Mouse (Mus musculus): ENCODE data around the gene Mafk.
"Not testable (repeated sequence)": the region's sequence is repeated elsewhere in the genome, so short reads cannot be mapped to it uniquely, and the experiment has no call there.

The Mafk gene

DNA sequence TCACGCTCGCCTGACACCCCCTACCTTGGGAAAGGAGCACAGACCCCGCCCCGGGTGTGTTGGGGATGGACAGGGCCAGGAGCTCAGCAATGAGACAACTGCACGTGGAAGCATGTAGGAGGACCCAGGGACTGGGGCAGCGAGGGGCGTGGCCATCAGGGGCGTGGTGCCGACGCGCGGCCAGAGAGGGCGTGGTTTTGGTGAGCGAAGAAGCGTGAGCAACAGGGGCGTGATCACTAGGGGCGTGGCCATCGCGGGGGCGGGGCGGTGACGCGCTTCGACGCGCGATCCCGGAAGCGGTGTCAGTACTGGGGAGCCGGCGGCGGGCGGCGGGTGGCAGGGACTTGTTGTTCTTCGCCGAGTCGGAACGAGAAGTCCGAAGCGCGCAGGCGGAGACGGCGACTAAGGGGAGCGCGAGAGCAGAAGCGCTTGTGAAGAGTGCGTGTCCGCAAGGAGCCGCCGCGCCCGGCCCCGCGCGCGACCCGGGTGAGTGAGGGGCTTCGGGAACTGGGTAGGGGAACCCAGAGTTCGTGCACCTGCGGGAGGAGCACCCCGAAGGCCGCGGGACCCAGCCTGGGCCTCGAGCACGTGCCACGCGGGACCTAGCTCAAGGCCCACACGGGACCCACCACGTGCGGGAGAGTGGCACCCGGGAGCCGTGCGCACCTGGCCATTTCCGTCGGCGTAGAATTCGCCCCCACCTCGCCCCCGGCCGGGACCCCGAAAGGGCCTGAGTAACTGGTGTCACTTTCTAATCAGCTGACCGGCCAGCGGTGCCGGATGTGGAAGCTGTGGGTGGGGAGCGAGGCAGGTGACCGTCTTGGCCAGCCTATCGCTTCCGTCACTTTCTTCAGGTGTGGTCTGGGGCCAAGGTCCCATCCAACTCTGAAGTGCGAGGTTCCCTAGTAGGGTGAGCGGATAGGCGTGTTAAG, at the start of gene Mafk:
Gene Mafk (plus strand): TSS at position 287 of the 932 bp plus-strand sequence.
- peak; percentile 88 for DNase-seq (ENCODE audit: low spot score)

DNA sequence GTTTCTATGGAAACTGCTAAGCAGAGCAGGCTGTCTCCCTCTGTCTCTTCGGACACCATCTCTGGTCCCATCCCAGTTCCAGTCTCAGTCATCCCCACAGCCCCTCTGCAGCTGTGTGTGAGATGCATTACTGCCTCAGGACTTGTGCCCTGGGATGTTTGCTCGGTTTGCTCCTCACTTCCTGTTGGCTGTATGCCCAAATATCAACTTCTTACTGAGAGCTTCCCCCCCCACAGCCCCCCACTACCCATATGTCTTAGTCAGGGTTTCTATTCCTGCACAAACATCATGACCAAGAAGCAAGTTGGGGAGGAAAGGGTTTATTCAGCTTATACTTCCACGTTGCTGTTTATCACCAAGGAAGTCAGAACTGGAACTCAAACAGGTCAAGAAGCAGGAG, 48.7 kb upstream of the Mafk start:
- DNase-seq (ENCODE audit: low spot score) = not testable (repeated sequence)

DNA sequence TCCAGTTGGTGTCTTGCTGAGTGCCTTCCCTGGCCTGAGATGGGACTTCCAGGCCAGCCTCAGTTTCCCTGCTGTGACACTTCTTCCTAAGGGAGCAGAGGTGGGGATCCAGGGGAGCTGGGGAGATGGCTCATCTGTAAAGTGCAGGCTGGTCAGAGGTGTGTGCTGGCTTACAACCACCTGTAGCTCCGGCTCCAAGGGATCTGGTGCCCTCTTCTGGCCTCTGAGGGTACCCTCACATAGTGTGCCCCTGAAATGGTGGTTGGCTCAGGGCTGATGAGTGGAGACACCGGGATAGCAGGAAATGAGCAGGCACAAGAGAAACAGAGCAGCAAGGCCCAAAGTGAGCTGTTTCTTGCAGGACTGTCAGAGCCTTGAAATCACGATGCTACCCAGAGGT, 45.5 kb upstream of the Mafk start:
- no peak for DNase-seq (ENCODE audit: low spot score)

DNA sequence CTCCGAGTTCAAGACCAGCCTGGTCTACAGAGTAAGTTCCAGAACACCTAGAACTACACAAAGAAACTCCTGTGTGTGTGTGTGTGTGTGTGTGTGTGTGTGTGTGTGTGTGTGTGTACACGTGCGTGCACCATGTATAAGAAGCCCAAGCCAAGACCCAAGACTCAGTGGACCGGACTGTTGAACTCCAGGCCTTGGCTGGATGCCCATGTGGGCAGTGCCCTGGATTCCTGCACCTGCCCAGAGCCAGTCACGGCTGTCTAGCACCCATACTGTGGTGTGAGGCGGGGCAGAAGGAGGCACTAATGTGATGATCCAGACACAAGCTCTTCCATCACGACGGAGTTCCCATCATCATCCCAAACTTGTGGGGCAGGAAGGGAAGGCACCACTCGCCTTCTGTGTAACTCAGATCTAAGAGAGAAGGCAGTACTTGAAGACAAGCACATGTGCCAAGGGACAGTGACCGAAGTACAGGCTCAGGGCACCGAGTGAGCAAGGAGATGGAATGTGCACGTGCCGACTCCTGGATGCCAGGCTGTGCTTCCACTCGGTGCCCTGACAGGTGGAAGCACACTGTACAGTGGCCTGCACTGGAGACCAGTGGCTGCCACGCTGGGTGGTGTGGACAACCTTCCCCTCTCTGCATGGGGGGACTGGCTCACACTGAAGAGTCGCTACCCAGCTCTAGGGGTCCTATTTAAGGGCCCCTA, 41.7 kb upstream of the Mafk start:
- DNase-seq (ENCODE audit: low spot score) = no peak

DNA sequence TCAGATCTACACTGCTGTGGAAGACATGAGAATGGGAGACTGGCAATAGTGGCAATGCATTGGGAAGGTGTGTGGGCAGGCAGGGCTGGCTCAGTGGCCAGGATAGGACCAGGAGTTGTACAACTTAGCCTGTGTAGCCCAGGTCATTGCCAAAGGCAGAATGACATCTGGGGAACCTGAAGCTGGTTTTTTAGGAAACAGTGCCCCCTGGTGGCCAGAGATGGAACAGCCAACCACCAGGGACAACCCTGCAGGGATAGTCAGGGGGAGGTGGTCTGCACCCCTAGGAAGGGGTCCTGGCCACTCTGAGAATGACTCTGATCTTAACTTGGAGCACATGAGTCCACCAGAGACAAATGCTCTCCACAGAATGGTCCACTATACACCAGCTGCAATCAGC, 40.8 kb upstream of the Mafk start:
- DNase-seq (ENCODE audit: low spot score) = peak; percentile 51

DNA sequence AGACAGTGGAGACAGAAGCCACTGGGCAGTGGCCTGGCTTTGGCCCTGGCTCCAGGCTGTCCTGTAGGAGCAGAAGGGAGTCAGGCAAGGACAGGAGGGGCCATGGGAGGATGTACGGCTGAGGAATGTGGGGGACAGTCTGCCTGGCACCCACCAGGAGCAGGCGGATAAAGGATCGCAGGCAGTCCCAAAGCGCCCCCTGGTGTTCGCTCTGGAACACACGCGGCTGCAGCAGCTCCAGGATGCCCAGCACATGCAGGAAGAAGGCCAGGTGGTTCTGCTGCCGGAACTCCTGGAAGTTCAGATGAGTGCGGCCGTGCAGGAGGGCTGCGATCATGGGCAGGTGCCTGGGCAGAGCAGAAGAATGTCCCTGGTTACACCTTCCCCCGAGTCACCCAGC, 36.6 kb upstream of the Mafk start:
- no peak for DNase-seq (ENCODE audit: low spot score)

DNA sequence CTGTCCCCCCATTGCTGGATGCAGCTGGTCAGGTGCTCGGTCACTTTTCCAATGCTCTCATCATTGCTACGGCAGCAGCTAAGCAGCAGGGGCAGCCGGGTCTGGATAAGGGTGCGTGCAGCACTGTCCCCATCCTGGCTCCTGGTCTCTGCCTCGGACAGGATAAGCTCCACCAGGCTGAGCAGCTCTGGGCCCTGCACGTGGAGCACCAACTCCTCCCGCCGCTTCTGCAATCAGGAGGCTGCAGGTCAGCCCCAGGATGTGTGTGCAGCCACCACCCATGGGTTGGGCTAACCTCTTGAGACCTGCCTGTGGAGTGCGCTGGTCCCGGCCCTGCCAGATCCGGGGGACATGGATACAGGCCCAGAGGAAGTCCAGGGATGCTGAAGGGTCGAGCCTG, 35.2 kb upstream of the Mafk start:
- DNase-seq (ENCODE audit: low spot score) = no peak

DNA sequence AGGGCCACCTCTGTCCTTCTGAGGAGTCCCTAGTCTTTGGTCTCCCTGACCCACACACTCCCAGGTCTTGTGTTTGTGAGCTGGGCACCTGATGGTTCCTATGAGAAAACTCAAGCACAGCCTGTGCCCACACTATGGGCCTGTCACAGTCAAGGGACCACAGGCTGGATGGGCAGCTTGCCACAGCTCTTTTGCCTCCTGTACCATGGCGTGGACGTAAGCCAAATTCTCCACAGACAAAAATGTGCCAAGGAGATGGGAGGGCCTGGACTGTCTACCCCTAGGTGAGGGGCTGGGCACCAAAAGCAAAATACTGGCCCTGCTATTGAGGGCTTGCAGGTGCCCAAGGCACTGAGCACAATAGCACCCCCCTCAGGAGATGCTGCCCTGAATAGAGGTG, 34.7 kb upstream of the Mafk start:
- no peak for DNase-seq (ENCODE audit: low spot score)

DNA sequence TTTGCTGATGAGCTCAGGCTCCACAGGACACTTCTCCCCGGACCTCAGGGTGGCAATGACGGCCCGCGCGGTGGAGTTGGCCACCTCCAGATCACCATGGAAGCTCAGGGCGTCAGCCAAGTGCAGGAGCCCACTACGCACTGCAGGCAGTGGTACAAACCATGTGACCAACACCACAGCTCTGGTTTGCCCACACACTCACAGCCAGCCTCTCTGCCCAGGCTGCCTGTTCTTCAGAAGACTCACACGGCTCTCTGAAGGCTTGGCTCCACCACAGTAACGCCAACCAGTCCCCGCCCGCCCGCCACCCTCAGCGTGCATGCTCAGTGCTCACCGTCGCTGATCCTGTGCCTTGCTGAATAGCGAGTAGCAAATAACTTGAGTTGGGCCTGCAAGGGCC, 33.2 kb upstream of the Mafk start:
- no peak for DNase-seq (ENCODE audit: low spot score)

DNA sequence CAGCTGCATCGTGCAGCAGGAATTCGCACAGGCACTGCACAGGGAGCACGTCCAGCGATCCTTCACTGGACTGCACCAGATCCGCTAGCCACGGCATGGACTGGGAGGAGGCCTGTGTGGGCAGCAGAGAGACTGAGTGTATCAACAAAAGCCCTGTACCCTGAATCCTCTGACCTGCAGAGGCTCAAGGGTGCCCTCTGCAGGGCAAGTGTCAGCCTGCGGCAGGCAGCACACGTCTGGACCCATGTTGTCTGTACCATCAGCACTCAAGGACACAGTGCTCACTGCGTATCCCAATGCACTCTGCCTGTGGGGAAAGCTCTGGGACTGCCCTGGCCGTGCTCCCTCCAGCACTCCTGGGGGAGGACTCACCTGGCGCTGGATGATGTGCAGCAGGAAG, 27.0 kb upstream of the Mafk start:
- no peak for DNase-seq (ENCODE audit: low spot score)

DNA sequence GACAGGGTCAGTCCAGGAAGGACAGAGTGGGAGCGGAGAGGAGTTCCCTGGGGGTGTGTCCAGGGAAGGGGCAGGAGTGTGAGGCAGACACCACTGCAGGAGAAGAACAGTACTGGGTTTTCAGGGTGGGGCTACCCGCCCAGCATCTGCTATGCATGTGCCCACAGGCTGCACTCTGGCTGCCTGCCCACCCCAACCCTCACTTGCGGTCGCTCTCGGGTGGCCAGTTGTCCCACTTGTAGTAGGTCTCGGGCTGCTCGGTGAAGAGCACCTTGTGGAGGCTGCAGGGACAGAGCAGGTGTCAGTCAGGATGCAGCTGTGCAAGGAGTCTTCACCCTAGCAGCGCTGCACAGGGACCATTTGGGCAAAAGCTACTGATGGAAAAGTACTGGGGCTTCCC, 23.1 kb upstream of the Mafk start:
- DNase-seq (ENCODE audit: low spot score) = no peak

DNA sequence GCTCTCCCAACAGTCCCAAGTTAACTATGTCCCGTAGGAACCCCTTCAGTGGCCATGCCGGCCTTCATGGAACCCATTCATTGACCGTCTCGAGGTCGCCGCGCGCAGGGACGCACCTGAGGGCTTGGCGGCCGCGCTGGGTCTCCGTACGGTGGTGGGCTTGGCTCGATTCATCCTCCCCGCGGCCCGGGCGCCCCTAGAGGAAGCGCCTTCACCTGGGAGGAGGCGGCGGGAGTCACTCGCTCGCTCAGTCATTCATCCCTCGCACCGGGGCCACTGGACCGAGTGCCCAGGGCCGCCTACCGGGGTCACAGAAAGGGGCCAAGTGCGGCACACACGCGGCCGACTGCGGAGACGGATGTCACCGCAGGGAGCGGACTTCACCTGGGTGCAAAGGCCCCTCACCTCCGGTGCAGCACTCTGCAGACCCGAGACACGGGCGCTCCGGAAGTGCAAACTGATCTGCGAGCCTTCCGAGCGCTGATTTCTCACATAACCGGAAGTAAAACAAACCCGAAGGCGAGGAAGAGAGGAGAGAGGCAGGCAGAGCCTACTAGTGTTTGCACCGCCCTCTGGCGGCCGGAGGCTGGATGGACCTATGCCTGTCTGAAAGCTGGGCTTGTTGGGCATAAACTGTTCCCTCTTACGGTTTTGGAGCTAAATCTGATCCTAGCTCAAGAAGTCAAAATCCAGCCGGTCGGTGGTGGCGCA, 15.9 kb upstream of the Mafk start, which contains the start of gene Ints1:
Gene Ints1 (minus strand): TSS at position 459 of the 711 bp plus-strand sequence.
- DNase-seq (ENCODE audit: low spot score) = peak; percentile 95

DNA sequence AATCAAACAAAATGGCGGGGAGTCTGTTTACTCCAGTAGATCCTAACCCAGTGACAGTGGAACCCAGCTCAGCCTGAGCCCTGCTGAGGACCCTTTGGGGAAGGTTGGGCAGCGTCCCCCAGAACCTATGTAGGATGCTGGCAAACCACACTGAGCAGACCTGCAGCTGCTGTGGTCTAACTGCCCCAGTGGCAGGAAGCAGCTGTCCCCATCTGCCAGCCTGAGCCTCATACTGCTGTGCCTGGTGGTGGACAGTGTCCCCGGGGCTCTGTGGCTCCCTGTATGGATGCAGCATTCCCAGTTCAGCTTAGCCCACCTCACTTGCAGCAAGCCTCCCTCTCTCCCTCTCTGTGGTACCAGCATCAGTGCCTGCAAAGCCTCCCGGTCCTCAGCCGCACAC, 14.3 kb upstream of the Mafk start:
- DNase-seq (ENCODE audit: low spot score) = no peak

DNA sequence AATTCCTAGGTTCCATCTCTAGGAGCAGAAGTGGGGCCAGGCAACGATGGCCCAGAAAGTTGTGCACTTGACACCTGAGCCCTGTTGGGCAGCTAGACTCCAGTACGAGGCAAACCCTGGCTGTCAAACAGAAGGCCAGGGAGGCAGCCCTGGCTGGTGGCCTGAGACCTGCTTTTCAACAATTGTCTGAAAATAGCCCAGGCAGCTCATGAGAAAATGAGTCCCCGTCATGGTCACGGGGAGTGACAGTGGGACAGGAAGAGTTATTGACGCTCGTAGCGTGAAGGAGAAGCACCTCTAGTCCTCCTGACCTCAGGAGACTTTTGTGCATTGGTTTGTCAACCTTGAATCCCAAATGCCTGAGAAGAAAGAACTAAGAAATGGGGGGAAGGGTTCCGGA, 9.9 kb upstream of the Mafk start:
- no peak for DNase-seq (ENCODE audit: low spot score)

DNA sequence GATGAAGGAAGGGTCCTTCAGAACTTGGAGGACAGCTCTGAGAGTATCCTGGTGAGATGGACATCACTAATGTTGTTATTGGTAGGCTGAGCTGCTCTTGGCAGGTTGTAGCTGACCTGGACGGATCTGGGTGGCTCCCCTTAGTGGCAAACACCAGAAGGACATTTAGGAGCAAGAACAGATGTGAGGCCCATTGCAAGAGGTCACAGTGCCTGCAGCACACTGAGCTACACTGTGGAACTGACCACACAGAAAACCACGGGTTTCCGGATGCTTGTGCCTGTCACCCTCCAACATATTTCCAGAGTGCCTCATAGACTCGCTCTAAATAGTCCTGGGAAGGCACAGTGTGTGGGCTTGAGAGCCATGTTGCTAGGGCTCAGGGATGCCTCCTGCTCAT, 1.8 kb upstream of the Mafk start:
- DNase-seq (ENCODE audit: low spot score) = no peak

DNA sequence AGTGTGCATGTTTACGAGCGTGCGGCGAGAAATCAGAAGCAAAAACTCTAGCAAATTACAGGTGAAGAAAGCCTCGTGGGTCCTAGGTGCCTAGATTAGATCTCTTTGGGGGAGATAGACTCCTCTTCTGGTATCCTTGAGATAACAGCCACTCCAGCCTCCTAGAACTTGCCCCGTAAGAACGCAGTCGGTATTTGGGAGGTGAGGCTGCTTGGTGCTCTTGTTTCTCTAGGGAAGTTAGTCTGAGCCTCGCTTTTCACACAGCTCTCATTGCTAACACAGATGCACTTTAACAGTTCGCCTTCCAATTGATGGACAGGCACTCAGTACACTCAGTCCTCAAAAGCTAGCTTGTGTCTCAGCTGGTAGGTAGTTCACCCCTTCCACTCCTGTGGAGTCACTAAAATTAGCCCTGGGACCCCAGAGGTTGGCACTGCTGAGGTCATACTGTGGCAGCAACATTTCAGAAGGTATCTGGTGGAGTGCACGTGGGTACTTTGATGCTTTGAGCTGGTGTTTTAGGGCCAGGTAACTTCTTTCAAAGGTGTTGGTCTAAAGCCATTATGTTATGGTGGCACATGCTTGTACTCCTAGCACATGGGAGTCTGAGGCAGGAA, 954 bp downstream of the Mafk start:
- DNase-seq (ENCODE audit: low spot score) = no peak

DNA sequence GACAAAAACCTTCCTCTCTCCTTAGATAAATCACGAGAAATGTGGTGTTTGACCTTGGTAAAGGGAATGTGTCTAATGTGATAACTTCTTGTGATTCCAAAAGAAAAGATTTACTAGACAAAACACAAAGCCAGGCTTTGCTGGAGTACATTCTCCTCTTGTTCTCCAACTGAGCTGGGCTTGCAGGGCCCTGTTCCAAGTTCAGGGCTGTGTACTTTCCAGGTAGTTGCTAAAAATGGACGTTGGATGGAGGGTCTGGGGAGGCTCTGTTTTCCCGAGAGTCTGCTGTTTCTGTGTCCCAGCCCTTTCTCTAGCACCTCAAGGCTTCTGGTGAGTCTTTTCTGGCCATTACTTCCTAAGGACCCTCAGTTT, 1.6 kb downstream of the Mafk start:
- no peak for DNase-seq (ENCODE audit: low spot score)

DNA sequence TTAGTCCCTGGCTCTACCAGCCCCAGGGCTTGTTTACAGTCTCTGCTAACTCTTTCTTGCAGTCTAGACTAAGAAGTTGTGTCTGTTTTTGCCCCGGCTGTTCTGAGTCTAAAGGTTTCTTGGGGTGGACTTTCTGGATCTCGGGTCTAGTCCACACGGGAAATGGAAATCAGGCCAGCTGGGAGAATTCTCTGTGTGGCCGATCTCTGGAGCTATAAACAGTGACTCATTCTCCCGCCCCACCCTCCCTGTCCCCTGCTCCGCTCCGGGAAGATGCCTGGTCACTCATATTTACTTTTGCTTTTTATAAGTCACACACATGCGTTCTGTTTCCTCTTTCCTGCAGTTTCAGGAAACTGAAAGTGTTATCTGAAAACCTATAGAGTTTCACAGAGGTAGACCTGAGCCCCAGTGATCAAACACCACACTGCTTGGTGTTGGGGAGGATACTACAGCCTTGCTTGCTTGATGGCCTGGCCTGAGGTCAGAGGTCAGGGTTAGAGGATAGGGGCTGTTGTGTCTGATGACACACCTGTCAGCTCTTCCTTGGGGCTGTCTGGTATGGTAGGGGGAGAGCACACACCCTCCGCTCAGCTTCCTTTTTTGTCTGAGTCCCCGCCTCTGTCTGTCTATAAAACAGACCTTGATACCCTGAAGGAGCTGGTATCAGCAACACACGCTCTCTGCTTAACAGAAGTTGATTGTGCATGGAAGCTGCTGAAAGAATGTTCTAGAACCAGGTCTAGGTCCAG, 2.2 kb downstream of the Mafk start:
- no peak for DNase-seq (ENCODE audit: low spot score)

DNA sequence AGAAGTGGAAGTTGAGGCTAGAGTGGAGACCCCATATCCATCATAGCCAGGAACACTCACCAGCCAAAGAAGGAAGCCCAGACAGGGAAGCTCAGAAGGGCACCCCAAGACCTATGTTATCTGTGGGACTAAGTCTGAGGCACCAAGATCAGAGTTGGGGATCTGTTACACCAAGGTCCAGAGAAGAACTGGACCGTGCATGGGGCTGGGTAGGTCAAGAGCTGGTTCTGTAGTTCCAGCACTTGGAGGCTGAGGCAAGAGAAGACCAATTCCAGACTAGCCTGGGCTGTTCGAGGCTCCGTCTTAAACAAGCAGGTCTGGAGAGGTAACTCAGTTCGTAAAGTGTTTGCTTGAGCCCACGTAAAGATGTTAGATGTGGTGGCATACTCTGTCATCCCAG, 2.8 kb downstream of the Mafk start:
- no peak for DNase-seq (ENCODE audit: low spot score)

DNA sequence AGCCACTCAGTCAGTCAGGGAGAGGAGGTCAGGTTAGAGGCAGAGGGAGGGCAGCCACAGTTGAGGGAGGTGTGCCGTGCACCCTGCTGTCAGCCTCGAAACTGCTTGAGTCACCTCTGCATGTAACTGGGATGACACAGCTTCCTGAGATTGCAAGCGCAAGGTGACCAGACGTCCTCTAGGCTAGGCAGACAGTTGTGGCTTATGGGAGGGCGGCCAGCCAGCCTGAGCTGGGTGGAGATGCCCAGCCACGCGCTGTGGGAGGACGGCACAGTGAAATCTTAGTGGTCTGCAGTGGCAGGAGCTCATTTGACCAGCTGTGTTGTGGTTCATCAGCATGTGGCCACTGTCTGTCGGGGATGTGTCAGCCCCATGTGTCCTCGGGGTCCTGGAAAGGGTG, 3.6 kb downstream of the Mafk start:
- DNase-seq (ENCODE audit: low spot score) = no peak

DNA sequence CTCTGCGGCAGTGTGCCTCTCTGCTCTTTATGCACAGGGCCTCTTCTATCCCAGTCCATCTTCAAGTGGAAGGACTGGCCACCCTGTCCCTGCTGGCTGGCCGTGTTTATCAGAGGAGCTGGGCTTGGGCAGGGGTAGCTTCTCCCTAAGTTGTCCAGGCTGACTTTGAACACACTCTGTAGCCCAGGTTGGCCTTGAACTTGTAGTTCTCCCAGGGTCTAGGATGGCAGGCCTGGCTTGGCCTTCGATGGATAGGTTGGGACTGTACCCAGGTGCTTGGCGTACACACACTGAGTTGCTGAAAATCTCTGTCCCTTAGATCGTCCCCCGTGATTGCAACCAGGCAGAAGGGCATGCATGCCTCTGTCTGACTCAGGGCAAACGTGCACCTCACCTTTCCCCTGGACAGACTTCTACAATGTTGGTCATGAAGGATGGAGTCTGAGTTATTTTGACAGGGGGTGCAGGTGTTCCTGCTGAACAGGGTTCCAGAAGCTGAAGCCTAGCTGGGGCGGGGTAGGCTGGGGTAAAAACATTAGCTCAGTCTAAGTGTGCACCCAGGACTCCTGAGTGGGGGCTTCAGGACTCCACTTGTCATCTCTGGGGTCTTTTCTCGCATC, 4.8 kb downstream of the Mafk start:
- DNase-seq (ENCODE audit: low spot score) = no peak
